Mouse (Mus musculus) layer of hippocampus, adult 8-10 months (tissue): ENCODE measurements around the gene Mier3. TPM values are rescaled to one million over a fixed set of nuclear protein-coding genes. Genes with fewer than 3 reads are reported as not detected.

Source experiments
- DNase-seq, 2 experiments: peaks; one replicate each; pipeline ENCODE4 v3.0.0; 2022; ENCODE audit warnings: low spot score in 2 of 2
- total RNA-seq, 4 experiments: library from RNA; stranded (reverse); gene quantifications; 2 replicates each; pipeline ENCODE4 v1.2.4; 2022

Gene Mier3
- 10 to 100 TPM; 25.3 to 27.7 (median 26.5) TPM for total RNA-seq

GRCm38 (mm10) chr13:111680679-111681078 is at the start of gene Mier3:
Gene Mier3, plus strand, starts transcription at chr13:111680979.
- no peak for DNase-seq

DNA sequence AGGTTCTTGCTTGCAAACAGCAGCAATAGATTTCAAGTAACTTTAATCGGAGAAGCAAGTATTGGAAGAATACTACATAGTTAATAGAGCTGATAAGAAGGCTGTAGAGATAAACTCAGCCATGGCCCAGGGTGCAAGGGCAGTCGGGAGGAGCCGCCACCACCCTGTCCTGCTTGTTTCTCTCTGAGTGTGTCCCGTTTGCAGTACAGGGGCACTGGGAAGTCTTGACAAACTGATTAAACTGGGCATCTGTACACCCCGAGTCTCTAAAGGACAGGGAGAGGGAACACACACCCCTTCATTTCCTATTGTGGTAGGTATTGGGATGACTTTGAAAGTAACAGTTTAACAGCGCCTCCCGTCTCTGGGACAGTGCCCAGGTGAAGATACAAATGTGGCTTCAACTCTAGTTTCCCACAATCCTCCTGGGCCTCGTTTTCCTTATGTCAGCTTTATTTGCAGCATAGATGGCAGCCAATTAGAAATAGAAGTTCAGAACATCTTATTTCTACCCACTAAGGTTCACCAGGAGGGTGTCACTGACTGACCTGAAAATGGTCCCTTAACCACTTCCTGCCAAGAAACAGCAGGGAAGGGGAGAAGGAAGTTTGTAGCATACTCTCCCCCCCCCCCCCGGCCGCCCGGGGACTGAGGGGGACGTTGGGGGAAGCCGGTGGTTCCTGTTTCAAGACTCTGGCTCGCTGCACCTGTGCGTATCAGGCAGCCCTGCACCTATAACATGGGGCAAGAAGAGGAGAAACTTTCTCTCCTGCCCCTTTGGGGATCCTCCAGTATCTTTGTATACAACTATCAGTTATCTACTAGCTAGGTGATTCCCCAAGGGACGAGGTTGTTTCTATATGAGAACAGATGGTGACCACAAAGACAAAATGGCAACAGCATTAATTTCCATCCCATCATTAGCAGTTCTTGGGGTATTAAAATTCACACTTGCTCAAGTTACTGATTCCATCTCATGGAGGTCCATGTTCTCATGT is 46.3 kb upstream of the Mier3 start:
- DNase-seq, result no peak

GRCm38 (mm10) chr13:111640319-111640718 is 40.5 kb upstream of the Mier3 start:
- no peak for DNase-seq

GRCm38 (mm10) chr13:111643636-111644035 is 37.1 kb upstream of the Mier3 start:
- no peak for DNase-seq

- no peak for DNase-seq
Measured at GRCm38 (mm10) chr13:111646204-111646603, 34.6 kb upstream of the Mier3 start.

DNA sequence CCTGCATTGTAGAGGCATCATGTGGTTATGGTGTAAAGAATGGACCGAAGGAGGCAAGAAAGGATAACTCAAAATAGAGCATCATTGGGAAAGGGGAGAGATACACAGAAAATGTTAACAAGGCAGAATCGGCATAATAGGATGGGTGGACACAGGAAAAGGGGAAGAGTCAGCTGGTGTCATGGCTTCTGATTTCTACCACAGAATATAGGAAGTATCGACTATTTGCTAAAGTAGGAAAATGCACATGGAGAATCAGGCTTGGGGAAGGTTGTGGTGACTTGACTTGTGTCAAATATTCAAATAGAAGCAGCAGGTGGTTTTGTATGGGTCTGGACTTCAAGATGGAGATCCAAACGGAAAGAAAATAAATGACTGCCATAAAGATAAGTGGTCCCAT is 33.5 kb upstream of the Mier3 start:
- no peak for DNase-seq

DNA sequence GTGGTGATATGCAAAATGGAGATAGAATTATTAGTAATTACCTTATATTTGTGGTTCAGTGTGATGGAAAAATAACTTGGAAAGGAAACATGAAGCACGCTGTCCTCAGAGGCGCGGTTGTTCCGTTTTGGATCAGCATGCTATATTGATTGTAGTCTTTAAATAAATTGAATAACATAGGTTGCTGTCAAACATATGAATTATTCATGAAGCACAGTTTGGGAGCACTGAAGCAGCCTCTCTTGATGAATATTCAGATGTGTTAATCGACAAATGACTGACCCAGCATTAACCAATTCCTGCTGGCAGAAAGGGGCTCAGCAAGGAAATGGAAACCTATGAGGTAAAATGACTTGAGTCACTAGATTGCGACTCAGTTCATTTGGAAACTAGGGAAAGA is 29.8 kb upstream of the Mier3 start:
- DNase-seq, result no peak

- no peak for DNase-seq
Measured at GRCm38 (mm10) chr13:111655273-111655672, 25.5 kb upstream of the Mier3 start.

GRCm38 (mm10) chr13:111655856-111656255 is 24.9 kb upstream of the Mier3 start:
- no peak for DNase-seq

DNA sequence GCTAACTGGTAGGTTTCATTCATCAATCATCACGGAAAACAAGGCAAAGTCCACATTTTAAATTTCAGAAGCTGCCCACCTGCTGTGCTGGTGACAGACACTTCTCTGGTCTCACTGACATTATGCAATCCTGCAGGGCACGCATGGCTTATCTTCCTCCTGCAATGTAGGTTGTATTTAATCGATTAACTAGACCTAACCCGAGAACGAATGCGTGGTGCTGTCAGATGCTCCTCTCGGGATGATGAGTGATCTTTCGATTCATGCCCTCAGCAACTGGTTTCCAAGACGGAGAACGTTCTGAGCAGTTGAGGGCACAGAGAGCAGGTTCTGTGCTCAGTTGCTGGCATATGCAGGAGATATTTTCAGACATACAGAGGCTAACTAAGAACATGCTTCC is 24.5 kb upstream of the Mier3 start:
- DNase-seq, result no peak

GRCm38 (mm10) chr13:111656769-111657168 is 24.0 kb upstream of the Mier3 start:
- DNase-seq, result no peak

GRCm38 (mm10) chr13:111658501-111659280 is 22.1 kb upstream of the Mier3 start:
- no peak for DNase-seq

DNA sequence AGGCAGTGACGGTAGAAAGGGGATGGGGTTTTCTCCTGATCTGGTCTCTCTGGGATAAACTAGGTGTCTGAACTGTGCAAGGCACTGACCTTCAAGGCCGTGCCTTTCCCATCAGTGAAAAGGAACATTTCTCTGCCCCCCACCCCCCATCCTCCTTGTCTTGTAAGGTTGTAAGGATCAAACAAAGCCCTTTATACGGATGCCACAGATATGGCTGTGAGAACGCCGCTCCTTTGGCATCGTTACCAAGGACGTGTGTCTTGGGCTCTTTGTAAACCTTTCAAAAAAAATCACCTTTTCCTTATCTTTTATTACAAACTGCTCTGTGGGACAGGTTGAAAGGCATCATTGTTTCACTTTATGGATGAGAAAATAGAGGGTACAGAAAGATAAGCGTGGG is 21.3 kb upstream of the Mier3 start:
- DNase-seq, result no peak

DNA sequence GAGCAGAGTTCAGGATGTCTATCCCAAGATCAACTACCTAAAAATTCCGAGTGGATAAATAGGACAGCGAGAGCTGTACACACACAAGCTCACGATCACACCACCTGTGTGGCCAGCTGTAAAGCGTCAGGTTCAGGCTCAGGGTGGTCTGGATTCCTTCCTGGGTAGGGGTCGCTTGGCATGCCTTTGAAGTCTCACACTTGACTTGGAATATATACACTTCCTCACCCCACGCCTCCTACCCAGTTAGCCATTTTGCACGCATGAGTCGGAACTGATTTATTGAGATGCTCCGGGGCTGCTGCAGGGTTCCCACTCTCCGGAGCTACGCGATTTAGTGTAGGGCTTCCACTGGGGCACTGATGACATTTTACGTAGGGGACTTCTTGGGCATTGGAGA is 20.7 kb upstream of the Mier3 start:
- DNase-seq, result no peak

DNA sequence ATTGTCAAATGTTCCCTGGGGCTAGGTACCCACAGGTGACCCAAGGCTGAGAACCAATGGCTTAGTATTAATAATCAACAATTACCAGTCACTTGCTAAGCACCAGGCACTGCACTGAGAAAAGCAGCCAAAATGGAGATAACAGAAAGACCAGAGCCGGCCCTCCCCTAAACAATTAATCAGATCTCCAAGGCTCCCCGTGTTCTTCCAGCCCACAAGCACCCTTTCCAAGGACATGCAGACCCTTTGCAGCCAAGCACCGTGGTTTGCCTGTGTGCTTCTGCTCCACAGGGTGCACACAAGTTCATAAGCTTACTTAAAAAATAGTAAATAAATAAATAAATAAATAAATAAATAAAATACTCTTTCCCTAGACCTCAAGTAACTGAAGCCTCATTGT is 20.2 kb upstream of the Mier3 start:
- DNase-seq, result no peak

DNA sequence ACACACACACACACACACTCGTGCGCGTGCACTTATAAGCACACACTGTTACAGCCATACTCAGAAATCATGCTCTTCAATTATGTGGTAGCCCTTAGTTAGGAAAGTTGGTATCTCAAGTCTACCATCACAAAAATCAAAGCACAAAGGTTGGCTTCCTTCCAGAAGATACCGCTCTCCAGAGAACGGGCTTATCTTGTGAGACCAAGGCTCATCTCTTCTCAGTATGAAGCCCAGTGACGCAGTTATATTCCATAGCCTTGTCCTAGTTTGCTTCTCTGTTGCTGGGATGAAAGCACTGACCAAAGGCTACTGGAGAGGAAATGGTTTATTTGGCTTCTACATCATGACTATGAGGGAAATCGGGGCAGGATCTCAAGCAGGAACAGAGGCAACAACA is 12.8 kb upstream of the Mier3 start:
- no peak for DNase-seq

DNA sequence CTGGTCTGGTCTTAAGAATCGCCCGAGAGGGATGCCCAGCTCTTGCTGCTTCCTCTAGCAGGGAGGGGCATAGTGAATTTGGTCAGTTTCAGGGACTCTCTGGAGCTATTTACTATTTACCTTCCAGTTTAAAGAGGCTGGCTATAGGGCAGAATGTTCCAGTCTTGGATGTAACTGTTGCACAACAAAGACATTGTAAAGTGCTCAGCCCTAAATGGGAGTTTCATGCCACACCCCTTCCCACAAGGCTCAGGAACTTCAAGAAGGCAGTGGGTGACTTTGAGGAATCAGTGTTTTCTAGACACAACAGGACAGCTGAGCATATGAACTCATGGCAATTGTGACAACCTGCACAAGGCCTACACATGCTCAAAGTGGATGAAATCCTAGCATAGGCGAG is 3.9 kb upstream of the Mier3 start:
- DNase-seq, result no peak

- no peak for DNase-seq
Measured at GRCm38 (mm10) chr13:111684056-111684625, 3.4 kb downstream of the Mier3 start.

DNA sequence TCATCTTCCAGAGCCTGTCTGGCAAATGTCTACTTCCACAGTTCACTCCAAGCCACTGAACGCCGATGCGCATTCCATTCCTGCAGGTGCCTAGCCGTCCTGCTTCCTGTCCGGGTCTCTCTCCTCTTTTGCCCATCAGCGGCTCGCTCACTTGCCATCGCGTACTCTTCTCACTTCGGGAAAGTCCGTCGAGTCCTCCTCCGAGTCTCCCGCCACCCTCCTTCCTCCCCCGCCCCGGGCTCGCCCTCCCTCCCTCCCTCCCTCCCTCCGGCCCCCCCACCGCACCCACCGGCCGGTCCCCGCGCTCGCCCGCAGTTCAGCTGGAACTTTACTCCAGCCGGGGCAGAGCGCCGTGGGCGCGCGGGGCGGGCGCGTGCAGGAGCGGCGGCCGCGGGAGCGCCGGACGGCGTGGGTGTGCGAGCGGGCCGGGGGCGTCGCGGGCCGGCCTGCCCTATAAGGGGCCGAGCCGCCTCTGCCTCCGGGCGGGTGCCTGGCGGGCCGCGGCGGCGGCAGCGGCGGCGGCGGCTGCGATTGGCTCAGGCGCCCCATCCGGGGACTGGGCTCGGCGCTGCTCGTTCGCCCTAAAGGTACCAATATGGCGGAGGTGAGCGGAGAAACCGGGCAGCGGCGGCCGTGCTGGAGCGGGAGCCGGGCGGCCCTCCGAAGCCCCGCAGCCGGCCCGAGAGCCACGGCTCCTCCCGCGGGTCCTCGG is 5.1 kb downstream of the Mier3 start:
- DNase-seq, result peak; percentile 61 to 75

- DNase-seq, result no peak
Measured at GRCm38 (mm10) chr13:111686522-111687284, 5.9 kb downstream of the Mier3 start.
